Mouse (Mus musculus) embryonic facial prominence, embryonic 12.5 days (tissue): Measurements from ENCODE around the gene Rfxank. TPM values are rescaled to one million over a fixed set of nuclear protein-coding genes. Genes with fewer than 3 reads are reported as not detected.

Experiments used
- ATAC-seq: fragments of 200-750 bp; cut with Nextera tagmentation; 2 replicates; pipeline ENCODE4 v1.8.0; 2017; ENCODE audit not compliant: insufficient number of reproducible peaks, insufficient read depth, low FRiP score, low TSS enrichment
- H3K27ac ChIP-seq: fragments of 300-500 bp; sonication (generic); 2 replicates; pipeline ENCODE4 v1.5.1; 2016; ENCODE audit warnings: mild to moderate bottlenecking
- H3K27me3 ChIP-seq: fragments of 300-500 bp; sonication (generic); 2 replicates; pipeline ENCODE4 v1.6.1; 2016; ENCODE audit warnings: mild to moderate bottlenecking, moderate library complexity
- H3K36me3 ChIP-seq: fragments of 300-500 bp; sonication (generic); 2 replicates; pipeline ENCODE4 v1.6.1; 2016; ENCODE audit warnings: mild to moderate bottlenecking
- H3K4me1 ChIP-seq: fragments of 300-500 bp; sonication (generic); 2 replicates; pipeline ENCODE4 v1.6.1; 2016
- H3K4me2 ChIP-seq: fragments of 300-500 bp; sonication (generic); replicated peaks from 2 replicates; pipeline ENCODE4 v1.6.1; 2016; ENCODE audit warnings: mild to moderate bottlenecking, moderate library complexity
- H3K4me3 ChIP-seq: fragments of 300-500 bp; sonication (generic); 2 replicates; pipeline ENCODE4 v1.5.1; 2016; ENCODE audit warnings: mild to moderate bottlenecking
- H3K9ac ChIP-seq: fragments of 300-500 bp; sonication (generic); 2 replicates; pipeline ENCODE4 v1.6.1; 2016; ENCODE audit warnings: mild to moderate bottlenecking, moderate library complexity
- H3K9me3 ChIP-seq: fragments of 300-500 bp; sonication (generic); 2 replicates; pipeline ENCODE4 v1.6.1; 2016; ENCODE audit warnings: mild to moderate bottlenecking, moderate library complexity
- WGBS: fragments of 180-500 bp; shearing (Covaris S2); methylation state at CpG from one replicate; pipeline ENCODE4 v1.1.7; 2016; 5-methylcytosine and 5-hydroxymethylcytosine counted together
- polyA plus RNA-seq: library from polyadenylated mRNA; unstranded; fragments of >200 nt; fragmentation: Nextera tagmentation; extraction: Ambion mirVana; gene quantifications from 2 replicates; pipeline ENCODE4 v1.2.1, GENCODE M21; 2016

The Rfxank gene
- 25.8 and 28.3 TPM in 2 replicates for polyA plus RNA-seq

GRCm38 (mm10) chr8:70139026-70139857, at the start of gene Rfxank, which contains the start of the genes Borcs8 and Mef2b:
Gene Rfxank, minus strand, starts transcription at chr8:70139154.
Gene Borcs8, plus strand, starts transcription at chr8:70139499.
Gene Mef2b, plus strand, starts transcription at chr8:70139711.
- under 1% methylated on average over 46 of the region's 46 CpGs for WGBS

DNA sequence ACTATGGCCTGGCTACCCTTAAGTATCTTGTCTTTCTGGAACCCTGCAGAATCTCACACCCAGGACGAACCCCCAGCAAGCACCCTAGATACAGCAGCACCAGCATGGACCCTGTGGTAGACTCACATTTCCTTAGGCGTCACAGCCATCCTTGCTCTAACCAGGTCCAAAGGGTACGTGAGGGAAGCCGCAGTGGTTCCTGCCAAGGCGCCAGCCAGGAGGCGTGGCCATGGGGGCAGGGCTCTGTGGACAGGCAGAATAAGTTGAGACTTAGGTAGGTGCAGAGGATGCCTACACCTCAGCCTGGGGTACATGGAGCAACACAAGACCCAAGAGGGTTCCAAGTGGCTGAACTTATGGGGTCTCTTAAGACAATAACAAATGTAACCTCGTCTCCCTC, 49.8 kb upstream of the Rfxank start:
- Histone ChIP-seq H3K36me3 (peaks cover 3% of the 10 kb centered on the region; the same call in 1 of the 2 replicates), H3K27ac (no peak overlapping the region)

More at GRCm38 (mm10) chr8:70139026-70139857, at the start of gene Rfxank, which contains the start of the genes Borcs8 and Mef2b:
- Histone ChIP-seq H3K4me2 (peak within 1 kb of the TSS; percentile 82), H3K27me3 (no peaks in the 10 kb centered on the region), H3K36me3 (peaks cover 47% of the 10 kb centered on the region), H3K4me1 (peaks cover 18% of the 10 kb centered on the region), H3K9ac (peak within 1 kb of the TSS; percentile 81), H3K9me3 (no peaks in the 10 kb centered on the region), H3K27ac (peak within 1 kb of the TSS; percentile 85), H3K4me3 (peak within 1 kb of the TSS; percentile 81)
- peak; percentile 95 for ATAC-seq

GRCm38 (mm10) chr8:70183194-70183593, 44.2 kb upstream of the Rfxank start:
- Histone ChIP-seq H3K9ac (no peak overlapping the region), H3K4me1 (no peaks in the 10 kb centered on the region), H3K4me3 (no peak overlapping the region), H3K27ac (no peak overlapping the region), H3K9me3 (no peaks in the 10 kb centered on the region), H3K36me3 (peaks cover 41% of the 10 kb centered on the region), H3K4me2 (no peak overlapping the region), H3K27me3 (no peaks in the 10 kb centered on the region)
- ATAC-seq, result no peak
- WGBS, result 81% methylated on average over 4 of the region's 4 CpGs

More for the DNA sequence above, 49.8 kb upstream of the Rfxank start:
- H3K9me3 ChIP-seq, result no peaks in the 10 kb centered on the region
- no peak overlapping the region for H3K9ac ChIP-seq
- H3K4me1 ChIP-seq, result no peaks in the 10 kb centered on the region
- H3K27me3 ChIP-seq, result no peaks in the 10 kb centered on the region
- 68% methylated on average over 7 of the region's 7 CpGs for WGBS
- no peak for ATAC-seq
- no peak overlapping the region for H3K4me3 ChIP-seq
- H3K4me2 ChIP-seq, result no peak overlapping the region

DNA sequence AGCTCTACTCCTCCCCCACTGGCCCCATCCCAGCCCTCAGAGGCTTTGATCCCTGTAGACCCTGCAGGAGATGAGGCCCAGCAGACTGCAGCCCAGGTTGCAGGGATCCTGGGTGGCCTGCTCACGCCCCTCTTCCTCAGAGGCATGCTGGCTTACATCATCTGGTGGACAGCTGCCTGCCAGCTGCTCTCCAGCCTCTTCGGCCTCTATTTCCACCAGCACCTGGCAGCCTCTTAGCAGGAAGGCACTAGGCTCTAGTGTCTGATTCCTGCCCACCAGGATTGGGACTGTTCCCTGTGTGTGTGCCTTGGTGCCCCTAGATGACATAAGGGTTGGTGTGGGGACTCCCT, 42.9 kb upstream of the Rfxank start:
- Histone ChIP-seq H3K4me2 (no peak overlapping the region), H3K36me3 (peaks cover 50% of the 10 kb centered on the region), H3K4me1 (no peaks in the 10 kb centered on the region), H3K9me3 (no peaks in the 10 kb centered on the region), H3K27me3 (no peaks in the 10 kb centered on the region), H3K4me3 (no peak overlapping the region), H3K9ac (no peak overlapping the region), H3K27ac (no peak overlapping the region)
- 66% methylated on average over 2 of the region's 2 CpGs for WGBS
- no peak for ATAC-seq

DNA sequence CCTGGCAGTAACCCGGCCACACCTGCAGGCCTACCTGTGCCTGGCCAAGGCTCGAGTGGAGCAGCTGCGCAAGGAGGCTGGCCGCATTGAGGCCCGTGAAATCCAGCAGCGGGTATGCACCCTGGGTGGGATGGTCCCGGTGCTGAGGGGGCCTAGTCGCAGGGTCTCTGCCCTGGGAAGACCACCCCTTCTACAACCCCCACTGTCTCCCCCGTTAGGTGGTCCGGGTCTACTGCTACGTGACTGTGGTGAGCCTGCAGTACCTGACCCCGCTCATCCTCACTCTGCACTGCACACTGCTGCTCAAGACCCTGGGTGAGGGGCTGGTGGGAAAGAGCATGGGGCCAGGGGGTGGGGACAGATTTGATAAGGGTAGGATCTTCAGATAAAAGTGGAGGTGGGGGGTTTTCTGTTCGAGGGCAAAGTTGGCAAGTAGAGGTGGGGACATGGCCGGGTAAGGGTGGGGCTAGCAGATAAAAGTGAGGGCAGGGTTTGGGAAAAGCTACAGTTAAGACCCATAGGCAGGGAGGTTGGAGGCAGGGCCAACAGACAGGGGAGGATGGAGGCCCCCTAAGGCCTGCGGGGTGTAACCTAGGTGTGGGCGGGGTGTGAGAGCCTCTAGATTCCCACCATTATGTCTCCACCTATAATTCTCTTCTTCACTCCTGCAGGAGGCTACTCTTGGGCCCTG, 42.4 kb upstream of the Rfxank start:
- Histone ChIP-seq H3K4me1 (no peaks in the 10 kb centered on the region), H3K27me3 (no peaks in the 10 kb centered on the region), H3K36me3 (peaks cover 55% of the 10 kb centered on the region), H3K9me3 (no peaks in the 10 kb centered on the region), H3K4me2 (no peak overlapping the region), H3K4me3 (no peak overlapping the region), H3K9ac (no peak overlapping the region), H3K27ac (no peak overlapping the region)
- 88% methylated on average over 16 of the region's 16 CpGs for WGBS
- ATAC-seq, result no peak

GRCm38 (mm10) chr8:70179082-70179481, 40.1 kb upstream of the Rfxank start:
- no peaks in the 10 kb centered on the region for H3K27me3 ChIP-seq
- 0 out of 2 replicates have a peak, but pooled peaks cover under 1% of the 10 kb centered on the region for H3K4me1 ChIP-seq
- no peak overlapping the region for H3K4me3 ChIP-seq
- peaks cover 64% of the 10 kb centered on the region for H3K36me3 ChIP-seq
- H3K4me2 ChIP-seq, result no peak overlapping the region
- H3K9me3 ChIP-seq, result no peaks in the 10 kb centered on the region
- no peak for ATAC-seq
- no peak overlapping the region for H3K27ac ChIP-seq
- 96% methylated on average over 4 of the region's 4 CpGs for WGBS
- H3K9ac ChIP-seq, result no peak overlapping the region

DNA sequence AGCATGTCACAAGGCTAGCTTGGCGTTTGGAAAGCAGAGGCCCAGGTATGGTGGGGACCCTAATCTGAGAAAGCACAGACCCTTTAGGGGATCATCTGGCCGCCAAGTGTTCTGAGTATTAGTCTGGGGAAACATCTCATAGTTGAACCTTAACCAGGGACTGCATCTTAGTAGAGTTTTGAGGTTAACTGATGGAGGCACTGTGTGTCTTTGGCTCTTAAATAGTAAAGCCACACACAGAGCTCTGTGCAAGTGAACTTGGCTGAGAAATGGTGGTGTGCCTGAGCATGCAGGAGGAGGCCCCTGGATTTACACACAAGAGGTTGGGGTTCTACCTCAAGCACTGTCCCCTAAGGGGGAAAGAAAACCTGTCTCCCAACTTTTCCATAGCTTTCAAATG, 39.3 kb upstream of the Rfxank start:
- H3K9ac ChIP-seq, result no peak overlapping the region
- H3K36me3 ChIP-seq, result peaks cover 64% of the 10 kb centered on the region
- H3K27ac ChIP-seq, result no peak overlapping the region
- H3K4me3 ChIP-seq, result no peak overlapping the region
- no peak overlapping the region for H3K4me2 ChIP-seq
- peaks cover 6% of the 10 kb centered on the region for H3K4me1 ChIP-seq
- H3K27me3 ChIP-seq, result no peaks in the 10 kb centered on the region
- H3K9me3 ChIP-seq, result no peaks in the 10 kb centered on the region
- ATAC-seq, result no peak
- WGBS, result 89% methylated on average over 2 of the region's 2 CpGs

- 89% methylated on average over 7 of the region's 7 CpGs for WGBS
- Histone ChIP-seq H3K4me2 (0 out of 2 replicates have a peak overlapping the region, but pooled peaks have one; percentile 3), H3K4me1 (peaks cover 12% of the 10 kb centered on the region), H3K36me3 (peaks cover 33% of the 10 kb centered on the region), H3K4me3 (no peak overlapping the region), H3K27me3 (no peaks in the 10 kb centered on the region), H3K27ac (no peak overlapping the region), H3K9ac (no peak overlapping the region; the same call in 1 of the 2 replicates), H3K9me3 (no peaks in the 10 kb centered on the region)
- ATAC-seq, result no peak
Observed at GRCm38 (mm10) chr8:70174079-70174478, 35.1 kb upstream of the Rfxank start.

GRCm38 (mm10) chr8:70173320-70173719, 34.4 kb upstream of the Rfxank start:
- ATAC-seq, result no peak
- H3K4me1 ChIP-seq, result peaks cover 12% of the 10 kb centered on the region
- no peaks in the 10 kb centered on the region for H3K27me3 ChIP-seq
- WGBS, result 69% methylated on average over 5 of the region's 5 CpGs
- no peak overlapping the region; the same call in 1 of the 2 replicates for H3K9ac ChIP-seq
- H3K9me3 ChIP-seq, result no peaks in the 10 kb centered on the region
- H3K36me3 ChIP-seq, result peaks cover 27% of the 10 kb centered on the region
- H3K4me2 ChIP-seq, result peak overlapping the region; percentile 66
- H3K27ac ChIP-seq, result no peak overlapping the region
- H3K4me3 ChIP-seq, result no peak overlapping the region

GRCm38 (mm10) chr8:70172043-70172681, 33.2 kb upstream of the Rfxank start, which contains the start of gene Tmem161a:
Gene Tmem161a, plus strand, starts transcription at chr8:70172356.
- 2% methylated on average over 27 of the region's 27 CpGs for WGBS
- H3K27me3 ChIP-seq, result no peaks in the 10 kb centered on the region
- peak within 1 kb of the TSS; percentile 66 for H3K4me2 ChIP-seq
- H3K4me3 ChIP-seq, result peak within 1 kb of the TSS; percentile 64
- peak within 1 kb of the TSS; percentile 78 for H3K9ac ChIP-seq
- peak; percentile 89 for ATAC-seq
- no peak within 1 kb of the TSS for H3K27ac ChIP-seq
- peaks cover 12% of the 10 kb centered on the region for H3K4me1 ChIP-seq
- H3K9me3 ChIP-seq, result no peaks in the 10 kb centered on the region
- peaks cover 17% of the 10 kb centered on the region for H3K36me3 ChIP-seq

GRCm38 (mm10) chr8:70171240-70171639, 32.3 kb upstream of the Rfxank start:
- Histone ChIP-seq H3K4me2 (peak overlapping the region; percentile 66), H3K9me3 (no peaks in the 10 kb centered on the region), H3K9ac (no peak overlapping the region), H3K4me1 (peaks cover 12% of the 10 kb centered on the region), H3K36me3 (peaks cover 9% of the 10 kb centered on the region; the same call in 1 of the 2 replicates), H3K27ac (no peak overlapping the region), H3K27me3 (peaks cover 5% of the 10 kb centered on the region), H3K4me3 (no peak overlapping the region)
- WGBS, result 88% methylated on average over 7 of the region's 7 CpGs
- no peak for ATAC-seq
